Mouse (Mus musculus) lung, embryonic 16.5 days (tissue): ENCODE results near the gene Actn2. TPM values are rescaled to one million over a fixed set of nuclear protein-coding genes. Genes with fewer than 3 reads are reported as not detected.

Experiments used
- ATAC-seq: fragments of 200-750 bp; cut with Nextera tagmentation; 2 replicates; pipeline ENCODE4 v1.8.0; 2017; ENCODE audit warnings: low read depth, mild to moderate bottlenecking, moderate library complexity
- H3K27ac ChIP-seq: fragments of 300-500 bp; sonication (generic); 2 replicates; pipeline ENCODE4 v1.5.1; 2014; ENCODE audit warnings: mild to moderate bottlenecking, control low read depth, low read length
- H3K27me3 ChIP-seq: fragments of 300-500 bp; sonication (generic); 2 replicates; pipeline ENCODE4 v1.6.1; 2014; ENCODE audit warnings: low read depth, low read length, mixed read lengths; ENCODE audit not compliant: control insufficient read depth, insufficient read depth
- H3K36me3 ChIP-seq: fragments of 300-500 bp; sonication (generic); 2 replicates; pipeline ENCODE4 v1.6.1; 2014; ENCODE audit warnings: low read length; ENCODE audit not compliant: control insufficient read depth, insufficient read depth
- H3K4me1 ChIP-seq: fragments of 300-500 bp; sonication (generic); replicated peaks from 2 replicates; pipeline ENCODE4 v1.6.1; 2014; ENCODE audit warnings: low read length, mixed read lengths; ENCODE audit not compliant: control insufficient read depth, insufficient read depth
- H3K4me2 ChIP-seq: fragments of 300-500 bp; sonication (generic); 2 replicates; pipeline ENCODE4 v1.6.1; 2014; ENCODE audit warnings: low read depth, low read length, control low read depth
- H3K4me3 ChIP-seq: fragments of 300-500 bp; sonication (generic); 2 replicates; pipeline ENCODE4 v1.5.1; 2014; ENCODE audit warnings: mild to moderate bottlenecking, low read length, control low read depth
- H3K9ac ChIP-seq: fragments of 300-500 bp; sonication (generic); 2 replicates; pipeline ENCODE4 v1.6.1; 2014; ENCODE audit warnings: low read length, control low read depth
- H3K9me3 ChIP-seq: fragments of 300-500 bp; sonication (generic); 2 replicates; pipeline ENCODE4 v1.6.1; 2016; ENCODE audit warnings: low read length; ENCODE audit not compliant: control insufficient read depth
- WGBS: fragments of 180-500 bp; shearing (Covaris S2); extraction: QIAGEN DNeasy Blood & Tissue Kit; methylation state at CpG from one replicate; pipeline ENCODE4 v1.1.7; 2014; 5-methylcytosine and 5-hydroxymethylcytosine counted together
- polyA plus RNA-seq: library from polyadenylated mRNA; unstranded; fragments of >200 nt; fragmentation: Nextera tagmentation; extraction: Ambion mirVana; gene quantifications from 2 replicates; pipeline ENCODE4 v1.2.1, GENCODE M21; 2015

Gene Actn2
- polyA plus RNA-seq, 1 experiment from 2014 or later, result 42.4 TPM

DNA sequence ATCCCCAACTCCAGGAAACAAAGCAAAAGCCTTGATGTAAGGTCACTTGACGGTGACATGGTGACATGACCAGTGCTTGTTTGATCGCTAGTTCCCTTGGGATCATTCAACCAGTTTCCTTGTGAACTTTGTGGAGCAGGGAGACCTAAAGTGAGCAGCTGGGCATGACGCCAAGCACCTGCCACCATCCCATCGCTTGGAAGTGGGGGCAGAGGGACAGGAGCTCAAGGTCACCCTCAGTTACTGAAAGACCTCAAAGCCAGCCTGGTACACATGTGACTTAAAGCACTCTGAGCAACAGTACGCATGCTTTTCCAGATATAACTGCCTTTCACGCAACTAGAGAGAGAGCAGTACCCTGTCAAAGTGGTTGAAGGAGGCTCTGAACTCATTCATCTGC, 65.8 kb downstream of the Actn2 start:
- no peak overlapping the region for H3K27ac ChIP-seq
- no peak overlapping the region for H3K9ac ChIP-seq
- H3K9me3 ChIP-seq, result no peaks in the 10 kb centered on the region
- ATAC-seq, result no peak
- no peaks in the 10 kb centered on the region for H3K27me3 ChIP-seq
- H3K4me2 ChIP-seq, result no peak overlapping the region
- H3K4me1 ChIP-seq, result no peaks in the 10 kb centered on the region
- H3K4me3 ChIP-seq, result no peak overlapping the region
- WGBS, result 72% methylated on average over 6 of the region's 6 CpGs
- no peaks in the 10 kb centered on the region for H3K36me3 ChIP-seq

DNA sequence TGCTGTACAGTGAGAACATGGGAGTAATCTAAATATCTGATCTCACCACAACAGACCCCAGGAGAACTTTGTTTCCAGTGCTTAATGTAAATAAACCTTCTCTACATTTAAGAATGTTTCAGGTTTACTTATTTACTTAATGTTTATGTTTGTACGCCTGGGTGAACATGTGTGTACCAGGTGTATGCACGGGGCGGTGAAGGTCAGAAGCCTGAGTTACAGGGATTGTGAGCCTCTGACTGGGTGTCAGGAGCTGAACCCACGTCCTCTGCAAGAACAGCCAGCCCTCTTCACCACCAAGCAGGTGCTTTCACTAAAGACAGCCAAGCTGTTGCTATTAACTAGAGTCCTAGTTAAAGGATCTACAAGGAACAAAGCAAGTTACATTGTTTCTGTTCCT, 66.3 kb downstream of the Actn2 start:
- no peaks in the 10 kb centered on the region for H3K36me3 ChIP-seq
- ATAC-seq, result no peak
- H3K4me1 ChIP-seq, result no peaks in the 10 kb centered on the region
- no peak overlapping the region for H3K27ac ChIP-seq
- no peaks in the 10 kb centered on the region for H3K27me3 ChIP-seq
- no peaks in the 10 kb centered on the region for H3K9me3 ChIP-seq
- no peak overlapping the region for H3K4me3 ChIP-seq
- H3K4me2 ChIP-seq, result no peak overlapping the region
- WGBS, result 79% methylated on average over 4 of the region's 4 CpGs
- no peak overlapping the region for H3K9ac ChIP-seq

DNA sequence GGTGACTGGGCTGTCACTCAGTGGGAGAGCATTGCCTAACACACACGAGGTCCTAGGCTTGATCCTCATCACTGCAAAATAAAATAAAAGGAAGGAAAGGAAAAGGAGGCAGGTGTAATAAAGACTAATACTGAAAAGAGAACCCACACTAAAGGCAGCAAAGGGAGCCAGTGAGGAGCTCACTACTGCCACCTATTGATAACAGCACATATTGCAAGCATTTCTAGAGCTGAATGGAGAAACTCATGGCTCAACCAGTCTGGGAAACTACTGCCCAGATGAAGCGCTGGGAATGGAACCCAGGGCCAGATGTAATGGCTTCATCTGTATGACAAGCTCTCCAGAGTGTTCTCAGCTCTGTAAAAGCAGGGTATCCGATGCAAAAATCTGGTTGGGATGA, 67.6 kb downstream of the Actn2 start:
- Histone ChIP-seq H3K9ac (no peak overlapping the region), H3K4me2 (no peak overlapping the region), H3K4me3 (no peak overlapping the region), H3K27me3 (no peaks in the 10 kb centered on the region), H3K9me3 (no peaks in the 10 kb centered on the region), H3K36me3 (no peaks in the 10 kb centered on the region), H3K4me1 (no peaks in the 10 kb centered on the region), H3K27ac (no peak overlapping the region)
- no peak for ATAC-seq
- 51% methylated on average over 3 of the region's 3 CpGs for WGBS

DNA sequence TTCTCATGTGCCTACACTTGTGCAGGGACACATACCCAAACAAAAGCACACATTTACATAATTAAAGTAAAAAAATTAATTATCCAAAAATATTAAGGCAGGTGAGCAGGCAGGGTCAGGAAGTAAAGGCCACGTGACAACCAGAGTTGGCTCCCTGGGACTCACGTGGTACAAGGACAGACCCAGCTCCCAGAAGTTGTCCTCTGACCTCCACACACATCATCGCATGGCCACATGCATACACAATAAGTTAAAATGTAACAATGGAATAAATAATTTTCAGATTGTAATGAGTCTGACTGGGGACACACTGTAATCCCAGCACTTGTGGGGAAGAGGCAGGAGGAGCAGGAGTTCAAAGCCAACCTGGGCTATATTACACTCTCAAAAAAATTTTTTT, 72.6 kb downstream of the Actn2 start:
- no peak for ATAC-seq
- H3K9ac ChIP-seq, result no peak overlapping the region
- no peaks in the 10 kb centered on the region for H3K9me3 ChIP-seq
- no peak overlapping the region for H3K4me3 ChIP-seq
- no peak overlapping the region for H3K4me2 ChIP-seq
- no peaks in the 10 kb centered on the region for H3K4me1 ChIP-seq
- WGBS, result 80% methylated on average over 3 of the region's 3 CpGs
- H3K27ac ChIP-seq, result no peak overlapping the region
- H3K36me3 ChIP-seq, result no peaks in the 10 kb centered on the region
- H3K27me3 ChIP-seq, result no peaks in the 10 kb centered on the region

DNA sequence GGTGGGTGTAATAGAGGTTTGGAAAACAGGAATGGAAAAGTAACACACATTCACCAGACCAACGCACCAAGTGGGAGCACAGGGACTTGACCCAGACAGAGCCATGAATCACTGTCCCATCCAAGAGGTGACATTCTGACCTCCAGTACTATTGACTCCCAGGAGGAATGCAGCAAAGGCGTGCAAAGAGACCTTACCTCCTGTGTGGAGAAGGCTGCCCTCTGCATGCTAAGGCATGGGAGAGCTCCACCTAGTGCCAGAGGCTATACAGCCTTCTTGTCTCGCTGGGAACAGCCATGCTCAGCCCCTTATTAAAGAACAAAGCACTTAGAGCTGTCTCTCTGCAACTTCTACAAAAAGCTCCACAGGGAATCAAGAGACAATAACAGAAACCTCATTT, 73.5 kb downstream of the Actn2 start:
- 39% methylated on average over 3 of the region's 3 CpGs for WGBS
- H3K9me3 ChIP-seq, result no peaks in the 10 kb centered on the region
- ATAC-seq, result no peak

DNA sequence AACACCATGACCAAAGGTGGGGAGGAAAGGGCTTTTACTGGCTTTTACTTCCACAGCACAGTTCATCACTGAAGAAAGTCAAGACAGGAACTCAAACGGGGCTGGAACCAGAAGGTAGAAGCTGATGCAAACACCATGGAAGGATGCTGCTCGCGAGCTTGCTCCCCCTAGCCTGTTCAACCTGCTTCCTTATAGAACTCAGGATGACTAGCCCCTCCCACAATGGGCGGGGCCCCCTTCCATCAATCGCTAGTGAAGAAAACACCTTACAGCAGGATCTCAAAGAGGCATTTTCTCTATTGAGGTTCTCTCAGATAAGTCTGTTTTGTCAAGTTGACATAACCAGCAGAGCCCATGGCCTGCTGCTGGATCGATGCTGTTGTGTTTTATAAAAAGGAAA, 76.6 kb downstream of the Actn2 start:
- Histone ChIP-seq H3K27ac (no peak overlapping the region), H3K4me3 (no peak overlapping the region), H3K4me1 (no peaks in the 10 kb centered on the region), H3K9ac (no peak overlapping the region), H3K36me3 (no peaks in the 10 kb centered on the region), H3K4me2 (no peak overlapping the region), H3K9me3 (peaks cover 4% of the 10 kb centered on the region; the same call in 1 of the 2 replicates), H3K27me3 (no peaks in the 10 kb centered on the region)
- ATAC-seq, result no peak
- 72% methylated on average over 6 of the region's 6 CpGs for WGBS

More for the DNA sequence above, 73.5 kb downstream of the Actn2 start:
- H3K27ac ChIP-seq, result no peak overlapping the region
- no peaks in the 10 kb centered on the region for H3K4me1 ChIP-seq
- H3K27me3 ChIP-seq, result no peaks in the 10 kb centered on the region
- no peak overlapping the region for H3K9ac ChIP-seq
- H3K36me3 ChIP-seq, result no peaks in the 10 kb centered on the region
- no peak overlapping the region for H3K4me3 ChIP-seq
- no peak overlapping the region for H3K4me2 ChIP-seq

DNA sequence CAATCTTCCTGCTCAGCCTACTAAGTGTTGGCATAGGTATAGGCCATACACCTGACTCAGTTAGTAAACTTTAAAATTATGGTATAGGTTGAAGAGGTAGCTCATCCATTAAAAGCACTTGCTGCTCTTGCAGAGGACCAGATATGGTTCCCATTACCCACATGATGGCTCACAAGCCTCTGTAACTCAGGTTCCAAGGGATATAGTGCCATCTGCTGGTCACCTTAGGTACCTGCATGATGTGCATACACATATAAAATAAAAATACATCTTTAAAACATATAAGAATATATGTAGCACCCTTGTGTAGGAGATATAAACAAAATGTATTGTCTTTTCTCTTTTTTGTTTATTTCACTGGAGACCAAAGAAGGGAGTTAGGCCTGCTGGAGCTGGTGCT, 79.1 kb downstream of the Actn2 start:
- peaks cover 4% of the 10 kb centered on the region; the same call in 1 of the 2 replicates for H3K9me3 ChIP-seq
- no peaks in the 10 kb centered on the region for H3K27me3 ChIP-seq
- no peak overlapping the region for H3K4me3 ChIP-seq
- ATAC-seq, result no peak
- H3K27ac ChIP-seq, result no peak overlapping the region
- H3K9ac ChIP-seq, result no peak overlapping the region
- no peaks in the 10 kb centered on the region for H3K36me3 ChIP-seq
- peaks cover under 1% of the 10 kb centered on the region for H3K4me1 ChIP-seq
- H3K4me2 ChIP-seq, result no peak overlapping the region

DNA sequence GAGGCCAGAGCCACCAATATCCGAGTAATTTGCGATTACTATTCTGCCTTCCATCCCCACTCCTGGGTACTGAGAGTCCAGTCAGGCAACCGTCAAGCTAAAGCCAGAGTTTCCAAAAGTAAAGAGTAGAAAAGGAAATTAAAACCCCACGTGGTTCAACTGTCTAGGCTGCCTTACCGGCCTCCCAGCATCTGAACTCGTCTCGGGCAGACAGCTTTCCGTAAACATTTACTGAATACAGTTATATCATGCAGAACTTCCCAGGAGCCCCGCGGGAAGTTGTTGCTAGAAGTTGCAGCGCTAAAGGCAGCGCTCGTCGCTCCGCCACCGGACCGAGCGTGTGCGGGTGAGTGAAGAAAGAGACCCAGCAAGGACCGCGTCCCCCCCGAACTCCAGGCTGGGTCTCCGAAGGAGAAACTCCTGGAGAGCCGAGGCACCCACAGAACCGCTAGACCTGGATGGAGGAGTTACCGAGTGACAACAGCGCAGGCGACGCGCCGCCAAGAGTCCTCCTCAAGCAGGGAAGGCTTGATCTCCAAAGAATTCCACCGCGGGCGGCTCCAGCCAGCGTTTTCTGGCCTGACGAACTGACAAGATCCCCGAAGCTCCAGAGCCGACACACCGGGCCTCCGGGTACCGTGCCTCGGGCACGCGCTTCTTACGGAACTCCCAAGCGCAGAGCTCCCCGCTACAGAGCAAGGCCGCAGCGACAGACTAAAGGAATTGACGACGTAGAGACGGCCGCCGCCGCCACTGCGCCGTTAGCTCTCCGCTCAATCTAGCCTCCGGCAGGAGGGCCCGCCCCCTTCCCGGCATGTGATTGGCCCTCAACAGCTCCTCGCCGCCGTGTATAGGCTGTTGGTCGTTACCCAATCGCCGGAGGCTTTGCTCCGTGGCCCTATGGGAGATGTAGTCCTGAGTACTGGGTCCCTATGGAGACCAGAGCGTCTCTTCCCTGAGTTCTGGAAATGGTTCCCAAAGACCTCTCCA, 82.9 kb downstream of the Actn2 start, which contains the start of gene Mtr:
Mtr (minus strand) TSS at position 723 of the 990 bp plus-strand sequence.
- Histone ChIP-seq H3K27ac (peak within 1 kb of the TSS; percentile 92), H3K36me3 (peaks cover 6% of the 10 kb centered on the region), H3K9ac (peak within 1 kb of the TSS; percentile 89), H3K4me1 (peaks cover 10% of the 10 kb centered on the region), H3K4me3 (peak within 1 kb of the TSS; percentile 92), H3K27me3 (no peaks in the 10 kb centered on the region), H3K9me3 (peaks cover 4% of the 10 kb centered on the region; the same call in 1 of the 2 replicates), H3K4me2 (peak within 1 kb of the TSS; percentile 71)
- WGBS, result under 1% methylated on average over 69 of the region's 69 CpGs
- ATAC-seq, result peak; percentile 100

DNA sequence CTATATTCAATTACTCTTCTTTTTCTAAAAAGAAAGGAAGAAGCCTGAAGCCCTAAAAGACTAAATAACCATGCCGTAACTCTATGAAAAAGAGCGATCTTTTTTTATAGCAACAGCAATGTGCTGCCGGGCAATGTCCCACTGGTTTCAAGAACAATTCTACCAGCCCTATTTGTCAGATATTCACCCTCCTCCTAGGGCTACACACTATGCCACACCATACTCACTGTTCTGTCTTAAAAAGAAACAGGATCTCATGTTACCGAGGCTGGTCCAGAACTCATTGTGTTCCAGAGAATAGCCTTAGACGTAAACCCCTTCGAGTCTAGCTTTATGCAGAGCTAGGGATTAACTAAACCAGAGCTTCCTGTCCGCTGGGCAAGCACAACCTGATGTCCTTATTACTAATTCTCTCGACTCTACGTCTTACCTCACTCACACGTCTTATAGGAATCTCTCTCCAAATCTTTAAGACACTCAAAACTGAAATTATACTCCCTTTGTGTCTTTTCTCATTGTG, 83.6 kb downstream of the Actn2 start:
- no peak for ATAC-seq
- H3K4me1 ChIP-seq, result peaks cover 10% of the 10 kb centered on the region

More for the DNA sequence above, 83.6 kb downstream of the Actn2 start:
- Histone ChIP-seq H3K27ac (peak overlapping the region; percentile 92), H3K9ac (peak overlapping the region; percentile 89), H3K4me2 (peak overlapping the region; percentile 71), H3K36me3 (peaks cover 6% of the 10 kb centered on the region), H3K9me3 (peaks cover 4% of the 10 kb centered on the region; the same call in 1 of the 2 replicates), H3K4me3 (peak overlapping the region; percentile 92), H3K27me3 (no peaks in the 10 kb centered on the region)
- WGBS, result 13% methylated on average over 10 of the region's 10 CpGs
